Mouse (Mus musculus): Measurements from ENCODE around the gene A530016L24Rik. TPM values are rescaled to one million over a fixed set of nuclear protein-coding genes. Genes with fewer than 3 reads are reported as not detected.

The A530016L24Rik gene
- polyA plus RNA-seq, 1 experiment from 2014 or later: not detected

DNA sequence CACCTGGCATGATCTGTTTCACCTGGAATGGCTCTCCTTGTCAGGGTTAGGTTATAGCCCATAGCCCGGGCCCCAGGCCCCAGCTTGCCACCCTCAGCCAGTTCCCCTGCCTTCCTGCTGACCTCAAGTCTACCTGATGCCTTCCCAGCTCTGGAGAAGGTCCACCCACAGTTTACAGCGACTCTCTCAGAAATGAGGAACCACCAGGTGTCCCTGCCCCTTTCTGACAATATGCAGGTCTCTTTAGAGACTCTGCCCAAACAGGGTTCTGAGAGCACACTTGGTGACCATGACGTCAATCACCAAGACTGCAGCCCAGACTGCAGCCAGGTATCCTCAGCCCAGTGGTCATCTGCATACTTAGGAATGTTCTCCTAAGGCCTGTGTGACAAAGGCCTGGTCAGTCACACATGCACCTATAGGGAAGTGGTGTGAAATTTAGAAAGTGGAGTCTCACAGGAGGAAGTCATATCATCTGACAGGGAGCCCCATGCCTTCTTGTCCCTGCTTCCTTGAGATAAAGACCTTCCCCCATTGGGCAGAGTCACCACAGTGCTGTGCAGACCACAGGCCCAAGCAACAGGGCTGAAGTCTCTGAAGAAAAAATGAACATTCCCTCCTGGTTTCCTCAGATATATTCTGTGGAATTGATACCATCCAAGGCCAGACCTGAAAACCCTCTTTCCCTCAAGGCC is 25.4 kb upstream of the A530016L24Rik start:
- Histone ChIP-seq H3K9ac (no peak overlapping the region), H3K36me3 (replicated peaks) (no peaks in the 10 kb centered on the region), H3K9me3 (replicated peaks) (no peaks in the 10 kb centered on the region), H3K4me2 (no peak overlapping the region), H3K4me3 (replicated peaks) (no peak overlapping the region), H3K4me1 (replicated peaks) (0 out of 2 replicates have a peak, but pooled peaks cover 2% of the 10 kb centered on the region), H3K27me3 (no peaks in the 10 kb centered on the region), H3K27ac (replicated peaks) (no peak overlapping the region)
- 14% methylated on average over 3 of the region's 3 CpGs for WGBS (ENCODE audit: insufficient replicate concordance)
- 0 out of 2 replicates have a peak, but pooled peaks have one; percentile 9 for ATAC-seq (ENCODE audit: insufficient read depth)

DNA sequence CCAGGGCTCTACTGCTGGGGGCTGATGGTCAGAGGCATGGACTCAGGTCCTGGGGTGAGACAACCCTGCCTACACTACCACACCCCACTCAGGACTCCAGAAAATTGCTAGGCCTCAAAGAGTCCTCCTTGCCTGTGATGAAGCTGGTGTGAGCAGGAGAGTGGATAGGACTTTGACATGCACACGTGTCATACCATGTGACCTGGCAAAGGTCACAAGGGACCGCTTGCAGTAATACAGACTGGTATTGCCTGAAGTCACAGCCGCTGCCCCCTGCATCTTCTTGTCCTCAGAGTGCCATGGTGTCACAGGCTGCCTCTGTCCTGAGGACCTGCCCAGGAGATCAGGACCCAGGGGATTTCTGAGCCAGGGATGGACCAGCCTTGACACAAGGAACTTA is 24.7 kb upstream of the A530016L24Rik start:
- Histone ChIP-seq H3K36me3 (replicated peaks) (no peaks in the 10 kb centered on the region), H3K4me3 (replicated peaks) (no peak overlapping the region), H3K27ac (replicated peaks) (no peak overlapping the region), H3K27me3 (no peaks in the 10 kb centered on the region), H3K9ac (no peak overlapping the region), H3K4me2 (no peak overlapping the region), H3K4me1 (replicated peaks) (0 out of 2 replicates have a peak, but pooled peaks cover 2% of the 10 kb centered on the region), H3K9me3 (replicated peaks) (no peaks in the 10 kb centered on the region)
- 58% methylated on average over 3 of the region's 3 CpGs for WGBS (ENCODE audit: insufficient replicate concordance)
- ATAC-seq (ENCODE audit: insufficient read depth): no peak

DNA sequence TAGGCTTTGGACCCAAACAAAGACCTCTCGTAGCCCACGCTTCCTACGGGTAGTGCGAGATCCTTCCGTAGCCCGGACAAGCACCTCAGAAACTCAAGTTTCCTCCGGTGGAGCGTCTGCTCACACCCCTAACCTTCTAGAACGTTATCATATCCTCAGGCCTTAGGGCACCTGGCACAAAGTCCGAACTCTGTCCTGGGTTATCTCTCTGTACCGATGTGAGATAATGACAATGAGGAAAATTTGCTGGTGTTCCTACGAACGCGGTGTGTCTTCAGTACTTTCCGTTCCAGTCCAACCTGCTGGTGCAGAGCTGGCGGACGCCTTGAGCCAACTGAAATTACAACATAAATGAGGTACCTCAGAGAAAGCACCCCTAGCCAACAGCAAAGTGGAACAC is 23.3 kb upstream of the A530016L24Rik start:
- Histone ChIP-seq H3K4me1 (replicated peaks) (0 out of 2 replicates have a peak, but pooled peaks cover 2% of the 10 kb centered on the region), H3K9me3 (replicated peaks) (no peaks in the 10 kb centered on the region), H3K36me3 (replicated peaks) (no peaks in the 10 kb centered on the region), H3K4me2 (no peak overlapping the region), H3K27me3 (no peaks in the 10 kb centered on the region), H3K27ac (replicated peaks) (no peak overlapping the region), H3K4me3 (replicated peaks) (no peak overlapping the region), H3K9ac (no peak overlapping the region)
- 71% methylated on average over 17 of the region's 17 CpGs for WGBS (ENCODE audit: insufficient replicate concordance)
- no peak for ATAC-seq (ENCODE audit: insufficient read depth)

DNA sequence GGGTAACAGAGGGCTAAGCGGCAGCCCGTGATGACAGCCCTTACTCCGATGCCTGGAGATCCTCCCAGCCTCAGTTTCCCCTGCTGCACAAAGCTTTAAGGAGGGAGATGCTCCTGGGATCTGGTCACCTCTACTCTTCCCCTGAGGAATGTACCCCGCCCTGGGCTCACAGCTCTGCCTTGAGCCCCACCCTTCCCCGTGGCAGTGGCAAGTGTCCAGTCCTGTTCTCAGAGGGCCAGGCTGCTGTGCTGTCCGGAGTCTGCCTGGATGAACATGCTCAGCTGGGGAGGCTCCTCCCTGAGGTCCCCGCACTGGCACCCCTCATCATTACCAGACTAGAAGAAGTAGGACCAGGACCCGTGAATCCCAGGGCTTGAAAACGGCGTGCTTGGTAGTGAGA is 21.9 kb upstream of the A530016L24Rik start:
- 68% methylated on average over 10 of the region's 10 CpGs for WGBS (ENCODE audit: insufficient replicate concordance)
- H3K4me3 ChIP-seq (replicated peaks): no peak overlapping the region

DNA sequence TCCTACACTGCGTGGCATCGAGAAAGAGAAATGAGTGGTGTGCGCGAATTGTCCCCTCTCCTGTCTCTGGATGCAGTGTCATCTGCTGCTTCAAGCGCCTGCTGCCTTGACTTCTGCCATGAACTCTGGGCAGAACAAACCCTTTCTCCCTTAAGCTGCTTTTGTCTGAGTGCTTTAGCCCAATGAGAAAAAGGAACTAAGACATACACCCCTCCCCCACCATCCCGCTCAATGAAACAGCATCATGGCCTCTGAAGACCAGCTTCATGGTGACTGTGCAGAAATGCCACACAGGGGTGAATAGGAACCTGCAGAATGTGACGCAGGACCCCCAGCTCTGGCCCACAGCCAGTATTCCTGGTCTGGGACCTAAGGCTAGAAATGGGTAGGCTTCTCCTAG is 19.9 kb upstream of the A530016L24Rik start:
- H3K9me3 ChIP-seq (replicated peaks): no peaks in the 10 kb centered on the region
- WGBS (ENCODE audit: insufficient replicate concordance): 71% methylated on average over 7 of the region's 7 CpGs
- H3K27me3 ChIP-seq: no peaks in the 10 kb centered on the region
- H3K9ac ChIP-seq: no peak overlapping the region
- no peak overlapping the region for H3K4me3 ChIP-seq (replicated peaks)
- no peaks in the 10 kb centered on the region for H3K36me3 ChIP-seq (replicated peaks)
- ATAC-seq (ENCODE audit: insufficient read depth): no peak
- no peaks in the 10 kb centered on the region for H3K4me1 ChIP-seq (replicated peaks)
- no peak overlapping the region for H3K4me2 ChIP-seq
- H3K27ac ChIP-seq (replicated peaks): no peak overlapping the region

More for the DNA sequence above, 21.9 kb upstream of the A530016L24Rik start:
- Histone ChIP-seq H3K4me1 (replicated peaks) (0 out of 2 replicates have a peak, but pooled peaks cover 2% of the 10 kb centered on the region), H3K27ac (replicated peaks) (no peak overlapping the region), H3K4me2 (no peak overlapping the region), H3K36me3 (replicated peaks) (no peaks in the 10 kb centered on the region), H3K9ac (no peak overlapping the region), H3K27me3 (no peaks in the 10 kb centered on the region), H3K9me3 (replicated peaks) (no peaks in the 10 kb centered on the region)
- no peak for ATAC-seq (ENCODE audit: insufficient read depth)

DNA sequence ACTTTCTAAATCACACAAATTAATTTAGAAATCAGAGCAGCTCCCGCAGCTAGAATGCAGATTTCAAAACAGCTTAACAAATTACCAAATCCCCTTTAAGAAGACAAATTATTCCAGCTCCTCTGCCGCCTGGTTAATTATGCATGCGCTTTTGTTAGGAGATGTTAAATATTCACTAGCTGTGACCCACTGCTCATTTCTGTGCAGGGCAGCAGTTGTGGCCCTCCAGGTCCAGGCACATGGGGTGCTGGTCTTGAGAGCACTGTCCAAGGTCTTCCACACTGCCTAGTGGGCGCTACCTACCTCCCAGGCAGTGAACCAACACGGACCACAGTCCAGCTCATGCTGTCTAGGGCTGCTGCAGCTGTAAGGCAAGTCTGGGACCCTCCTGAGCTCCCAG is 19.0 kb upstream of the A530016L24Rik start:
- no peaks in the 10 kb centered on the region for H3K27me3 ChIP-seq
- H3K27ac ChIP-seq (replicated peaks): no peak overlapping the region
- H3K9me3 ChIP-seq (replicated peaks): no peaks in the 10 kb centered on the region
- no peak overlapping the region for H3K4me3 ChIP-seq (replicated peaks)
- 63% methylated on average over 5 of the region's 5 CpGs for WGBS (ENCODE audit: insufficient replicate concordance)
- no peak overlapping the region for H3K4me2 ChIP-seq
- no peaks in the 10 kb centered on the region for H3K4me1 ChIP-seq (replicated peaks)
- no peak overlapping the region for H3K9ac ChIP-seq
- no peaks in the 10 kb centered on the region for H3K36me3 ChIP-seq (replicated peaks)
- no peak for ATAC-seq (ENCODE audit: insufficient read depth)

DNA sequence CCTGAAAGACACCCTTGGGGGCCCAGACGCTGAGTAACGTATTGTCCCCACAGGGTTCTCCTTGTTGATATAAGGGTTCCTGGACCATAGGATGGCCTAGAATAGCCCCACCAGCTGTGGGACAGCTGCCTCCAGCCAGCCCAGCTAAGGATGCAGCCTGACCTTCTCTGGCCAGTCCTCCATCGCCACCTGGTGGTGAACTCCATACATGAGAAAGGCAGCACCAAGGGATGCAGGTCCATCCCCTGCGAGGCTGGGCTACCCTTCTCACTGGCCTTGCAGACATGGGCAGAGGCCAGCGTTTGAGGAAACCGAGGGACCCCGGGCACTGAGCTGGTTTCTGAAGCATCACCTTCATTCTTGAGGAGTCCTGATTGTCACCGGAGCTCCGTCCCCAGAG is 15.5 kb upstream of the A530016L24Rik start:
- Histone ChIP-seq H3K9me3 (replicated peaks) (no peaks in the 10 kb centered on the region), H3K36me3 (replicated peaks) (no peaks in the 10 kb centered on the region), H3K27ac (replicated peaks) (no peak overlapping the region), H3K4me2 (no peak overlapping the region), H3K4me3 (replicated peaks) (no peak overlapping the region), H3K4me1 (replicated peaks) (no peaks in the 10 kb centered on the region), H3K27me3 (no peaks in the 10 kb centered on the region), H3K9ac (no peak overlapping the region)
- no peak for ATAC-seq (ENCODE audit: insufficient read depth)
- 19% methylated on average over 9 of the region's 9 CpGs for WGBS (ENCODE audit: insufficient replicate concordance)

DNA sequence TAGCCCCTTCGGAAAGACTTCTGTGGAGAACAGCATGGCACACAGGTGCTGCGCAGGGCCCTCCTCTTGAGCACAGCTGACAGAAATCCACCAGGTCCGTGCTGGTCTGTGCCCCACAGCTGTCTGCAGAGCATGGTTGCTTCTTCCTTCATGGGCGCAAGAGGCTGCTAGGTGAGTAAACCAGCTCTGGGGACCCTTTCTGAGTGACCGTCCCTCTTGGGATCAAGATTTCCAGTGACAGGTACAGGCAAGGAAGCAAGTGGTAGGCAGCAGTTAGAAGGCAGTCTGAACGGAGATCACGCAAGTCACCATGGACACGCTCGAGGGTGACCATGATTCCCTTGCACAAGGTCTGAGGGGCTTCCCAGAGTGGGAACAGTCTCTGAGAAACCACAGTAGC is 287 bp downstream of the A530016L24Rik start:
- H3K27ac ChIP-seq (replicated peaks): no peak overlapping the region
- no peak overlapping the region for H3K4me2 ChIP-seq
- no peaks in the 10 kb centered on the region for H3K27me3 ChIP-seq
- peaks cover 11% of the 10 kb centered on the region; the same call in 1 of the 2 replicates for H3K4me1 ChIP-seq (replicated peaks)
- 71% methylated on average over 9 of the region's 9 CpGs for WGBS (ENCODE audit: insufficient replicate concordance)
- no peak overlapping the region for H3K4me3 ChIP-seq (replicated peaks)
- no peaks in the 10 kb centered on the region for H3K36me3 ChIP-seq (replicated peaks)
- ATAC-seq (ENCODE audit: insufficient read depth): no peak
- H3K9me3 ChIP-seq (replicated peaks): no peaks in the 10 kb centered on the region
- no peak overlapping the region for H3K9ac ChIP-seq

DNA sequence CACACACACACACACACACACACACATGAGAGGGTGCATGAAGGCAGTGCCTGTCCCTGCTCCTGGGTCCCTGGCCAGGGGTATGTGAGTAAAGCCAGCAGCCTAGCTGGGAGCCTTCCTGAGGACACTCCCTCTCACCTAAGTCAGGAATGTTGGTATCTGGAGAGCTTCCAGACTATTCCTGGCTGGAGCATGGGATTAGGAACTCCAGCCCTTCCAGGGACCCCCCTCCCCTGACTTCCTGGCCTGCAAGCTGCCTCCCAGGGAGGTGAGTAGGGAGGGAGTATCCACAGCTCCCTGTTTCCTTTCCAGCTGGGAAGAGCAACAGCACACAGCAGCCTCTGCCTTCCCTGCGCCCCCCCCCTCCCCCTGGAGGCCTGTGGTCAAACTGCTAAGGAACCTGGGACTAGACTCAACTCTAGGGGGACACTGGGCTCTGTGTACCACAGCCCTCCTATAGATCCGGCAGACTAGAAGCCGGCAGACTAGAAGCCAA is 1.2 kb downstream of the A530016L24Rik start:
- Histone ChIP-seq H3K4me1 (replicated peaks) (peaks cover 11% of the 10 kb centered on the region; the same call in 1 of the 2 replicates), H3K9me3 (replicated peaks) (no peaks in the 10 kb centered on the region), H3K27ac (replicated peaks) (no peak overlapping the region), H3K9ac (no peak overlapping the region), H3K4me2 (no peak overlapping the region), H3K36me3 (replicated peaks) (no peaks in the 10 kb centered on the region), H3K4me3 (replicated peaks) (no peak overlapping the region), H3K27me3 (no peaks in the 10 kb centered on the region)
- ATAC-seq (ENCODE audit: insufficient read depth): peak; percentile 28; the same call in 1 of the 2 replicates
- WGBS (ENCODE audit: insufficient replicate concordance): 25% methylated on average over 3 of the region's 3 CpGs

DNA sequence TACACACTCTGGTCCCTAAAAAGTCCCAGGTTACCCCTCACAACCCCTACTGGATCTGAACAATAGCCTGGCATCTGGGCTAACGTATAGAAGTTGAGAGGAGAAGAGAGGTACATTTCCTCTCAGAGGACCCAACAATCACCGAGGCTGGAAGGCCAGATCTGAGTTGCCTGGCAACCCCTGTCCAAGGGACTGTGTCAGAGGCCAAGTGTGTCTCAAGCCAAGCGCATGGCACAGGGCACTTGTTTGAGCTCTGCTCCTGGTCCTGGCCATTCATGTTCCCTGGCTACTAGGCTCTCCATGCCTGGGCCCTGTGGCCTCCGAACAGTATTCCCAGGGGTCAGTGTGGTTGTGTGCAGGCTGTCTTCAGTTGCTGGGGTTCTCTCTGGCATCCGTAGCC is 6.9 kb downstream of the A530016L24Rik start:
- H3K4me3 ChIP-seq (replicated peaks): no peak overlapping the region
- no peaks in the 10 kb centered on the region for H3K4me1 ChIP-seq (replicated peaks)
- WGBS (ENCODE audit: insufficient replicate concordance): 55% methylated on average over 5 of the region's 5 CpGs
- no peaks in the 10 kb centered on the region for H3K9me3 ChIP-seq (replicated peaks)
- no peak overlapping the region for H3K27ac ChIP-seq (replicated peaks)
- H3K27me3 ChIP-seq: no peaks in the 10 kb centered on the region
- H3K4me2 ChIP-seq: no peak overlapping the region
- H3K9ac ChIP-seq: no peak overlapping the region
- ATAC-seq (ENCODE audit: insufficient read depth): no peak
- H3K36me3 ChIP-seq (replicated peaks): no peaks in the 10 kb centered on the region

DNA sequence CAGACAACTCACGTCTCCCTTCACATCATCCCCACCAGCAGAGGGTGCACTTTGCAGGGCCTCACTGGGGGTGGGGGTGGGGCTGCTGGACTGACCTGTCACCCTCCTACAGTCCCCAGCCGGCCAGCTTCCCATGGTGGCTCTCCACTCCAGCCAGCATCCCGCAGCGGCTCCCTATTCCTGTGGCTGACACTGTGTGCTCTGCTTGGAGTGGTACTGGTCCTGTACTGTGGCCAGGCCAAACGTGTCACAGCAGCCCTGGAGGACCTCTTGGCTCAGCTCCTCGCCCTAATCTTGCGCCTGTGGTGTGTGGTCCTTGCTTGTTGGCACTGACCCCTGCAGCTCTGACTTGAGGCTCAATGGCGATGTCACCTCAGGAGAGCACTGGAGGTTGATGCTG is 8.5 kb downstream of the A530016L24Rik start:
- no peak overlapping the region for H3K4me2 ChIP-seq
- H3K9me3 ChIP-seq (replicated peaks): no peaks in the 10 kb centered on the region
- no peak overlapping the region for H3K4me3 ChIP-seq (replicated peaks)
- H3K36me3 ChIP-seq (replicated peaks): no peaks in the 10 kb centered on the region
- no peak for ATAC-seq (ENCODE audit: insufficient read depth)
- H3K27ac ChIP-seq (replicated peaks): no peak overlapping the region
- no peaks in the 10 kb centered on the region for H3K4me1 ChIP-seq (replicated peaks)
- no peaks in the 10 kb centered on the region for H3K27me3 ChIP-seq
- 55% methylated on average over 8 of the region's 8 CpGs for WGBS (ENCODE audit: insufficient replicate concordance)
- no peak overlapping the region for H3K9ac ChIP-seq
